Mouse (Mus musculus) lung, postnatal 36 days (tissue): Measurements from ENCODE around the gene Cntd1.

Experiments used
- DNase-seq: peaks from one replicate; pipeline ENCODE4 v3.0.0; 2022; ENCODE audit warnings: mixed read lengths

The Cntd1 gene

GRCm38 (mm10) chr11:101255826-101256775 lies 22.7 kb upstream of the Cntd1 start:
- no peak for DNase-seq

DNA sequence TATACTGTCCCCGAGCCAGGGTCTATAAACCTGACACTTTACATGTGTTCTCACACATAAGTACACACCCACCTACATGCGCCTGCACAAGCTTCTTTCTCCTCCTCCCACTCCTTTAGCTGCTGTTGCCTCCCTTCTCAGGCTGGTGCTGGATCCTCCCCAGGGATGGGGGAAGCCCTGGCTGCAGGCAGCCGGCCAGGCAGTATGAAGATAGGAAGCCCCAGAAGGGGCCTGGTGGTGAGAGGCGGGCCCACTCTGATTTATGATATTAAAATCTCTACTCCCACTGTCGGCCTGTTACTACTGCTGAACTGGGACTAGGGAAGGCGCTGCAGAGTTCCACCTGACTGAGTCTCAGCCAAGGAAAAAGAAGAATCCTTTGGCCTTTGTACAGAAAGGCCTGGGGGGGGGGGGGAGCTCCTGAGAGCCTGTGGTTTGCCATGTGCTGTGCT lies 19.5 kb upstream of the Cntd1 start:
- no peak for DNase-seq

DNA sequence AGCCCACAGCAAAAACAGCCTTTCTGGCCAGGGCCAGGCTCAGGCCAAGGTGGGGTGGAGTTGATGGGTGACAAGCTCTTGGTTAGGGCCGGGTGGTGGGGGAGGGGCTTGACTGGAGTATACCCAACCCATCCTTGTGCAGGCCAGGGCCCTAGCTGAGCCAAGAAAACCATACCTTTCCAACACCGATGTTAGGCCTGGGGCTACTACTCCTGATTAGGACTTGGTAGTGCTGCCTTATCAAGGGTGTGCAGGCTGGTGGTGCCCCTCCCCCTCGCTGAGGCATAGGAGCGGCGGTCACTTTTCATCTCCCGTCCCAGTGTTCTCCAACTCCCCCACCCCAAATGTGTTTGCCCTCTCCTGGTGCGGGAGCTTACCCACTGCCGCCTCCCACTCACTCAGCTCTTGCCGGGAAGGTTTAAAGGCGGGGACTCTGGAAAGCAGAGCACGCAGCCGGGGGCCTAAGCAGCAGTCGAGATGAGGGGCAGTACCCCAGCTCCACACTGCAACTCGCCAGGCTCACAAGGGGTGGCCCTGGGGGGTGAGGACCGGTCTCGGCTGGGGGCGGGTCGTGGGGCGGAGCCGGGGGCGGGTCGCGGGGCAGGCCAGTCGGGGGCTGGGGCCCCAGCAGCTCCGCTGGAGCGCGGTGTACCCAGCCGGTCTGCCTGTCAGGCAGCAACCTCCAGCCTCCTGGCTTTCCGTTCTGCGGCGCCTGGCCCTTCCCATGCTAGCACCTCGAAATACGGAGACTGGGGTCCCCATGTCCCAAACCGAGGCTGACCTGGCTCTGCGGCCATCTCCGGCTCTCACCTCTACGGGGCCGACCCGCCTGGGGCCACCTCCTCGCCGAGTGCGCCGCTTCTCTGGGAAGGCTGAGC lies 18.6 kb upstream of the Cntd1 start, which contains the start of gene Wnk4:
Wnk4 (plus strand) TSS at position 620 of the 878 bp plus-strand sequence.
- DNase-seq = peak; percentile 58

DNA sequence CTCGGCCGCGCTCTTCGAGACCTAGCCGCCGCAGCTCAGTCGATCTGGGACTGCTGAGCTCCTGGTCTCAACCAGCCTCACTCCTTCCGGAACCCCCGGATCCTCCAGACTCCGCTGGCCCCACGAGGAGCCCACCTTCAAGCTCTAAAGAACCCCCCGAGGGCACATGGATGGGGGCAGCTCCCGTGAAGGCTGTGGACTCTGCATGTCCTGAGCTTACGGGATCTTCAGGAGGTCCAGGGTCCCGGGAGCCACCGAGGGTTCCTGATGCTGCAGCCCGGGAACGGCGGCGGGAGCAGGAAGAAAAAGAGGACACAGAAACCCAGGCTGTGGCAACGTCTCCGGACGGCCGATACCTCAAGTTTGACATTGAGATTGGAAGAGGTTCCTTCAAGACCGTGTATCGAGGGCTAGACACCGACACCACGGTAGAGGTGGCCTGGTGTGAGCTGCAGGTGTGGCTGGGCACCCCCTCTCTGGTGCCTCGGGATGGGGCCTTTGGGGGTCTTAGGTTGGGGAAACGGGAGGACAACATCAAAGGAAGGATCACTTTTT lies 17.9 kb upstream of the Cntd1 start:
- no peak for DNase-seq

- no peak for DNase-seq
Measured at GRCm38 (mm10) chr11:101262272-101262967, 16.4 kb upstream of the Cntd1 start.

GRCm38 (mm10) chr11:101263138-101263988 lies 15.4 kb upstream of the Cntd1 start:
- DNase-seq = no peak

GRCm38 (mm10) chr11:101263989-101264280 lies 14.9 kb upstream of the Cntd1 start:
- DNase-seq = no peak

- DNase-seq = no peak
Measured at GRCm38 (mm10) chr11:101264954-101265471, 13.8 kb upstream of the Cntd1 start.

GRCm38 (mm10) chr11:101265906-101266305 lies 12.9 kb upstream of the Cntd1 start:
- no peak for DNase-seq

DNA sequence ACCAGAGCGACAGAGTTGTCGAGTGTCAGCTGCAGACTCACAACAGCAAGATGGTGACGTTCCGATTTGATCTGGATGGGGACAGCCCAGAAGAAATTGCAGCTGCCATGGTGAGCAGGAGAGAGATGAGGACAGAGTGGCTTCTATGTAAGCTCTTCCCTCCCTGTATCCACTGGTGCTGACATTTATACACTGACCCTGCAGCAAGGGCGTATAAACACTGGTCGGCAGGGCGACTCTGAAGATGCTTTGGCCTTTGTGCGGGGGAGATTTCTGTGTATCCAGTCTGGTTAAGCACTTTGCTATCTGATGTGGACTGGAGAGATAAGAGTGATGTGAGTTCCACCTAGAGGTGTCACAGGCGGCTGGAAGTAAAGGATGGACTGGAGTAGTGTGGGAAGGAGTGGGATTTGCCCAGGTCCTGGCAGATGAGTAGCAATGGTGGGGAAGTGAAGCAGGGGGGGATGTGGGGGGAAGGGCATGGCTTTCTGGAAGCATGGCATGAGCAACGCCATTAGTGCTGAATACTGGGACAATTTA lies 9.2 kb upstream of the Cntd1 start:
- no peak for DNase-seq

DNA sequence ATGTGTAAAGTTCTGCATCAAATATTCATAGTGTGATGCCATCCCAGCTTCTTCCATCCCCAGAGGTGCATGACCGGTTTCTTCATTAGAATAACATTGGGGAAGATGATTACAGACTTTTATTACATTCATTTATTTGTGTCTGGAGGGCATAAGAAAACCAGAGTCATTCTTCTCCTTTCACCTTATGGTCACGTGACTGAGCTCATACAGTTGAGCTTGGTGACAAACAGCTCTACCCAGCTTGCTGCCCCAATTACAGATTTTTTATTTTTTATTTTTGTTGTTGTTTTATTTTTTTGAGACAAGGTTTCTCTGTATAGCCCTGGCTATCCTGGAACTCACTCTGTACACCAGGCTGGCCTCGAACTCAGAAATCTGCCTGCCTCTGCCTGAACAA lies 6.4 kb upstream of the Cntd1 start:
- no peak for DNase-seq

GRCm38 (mm10) chr11:101275309-101275708 lies 3.5 kb upstream of the Cntd1 start:
- no peak for DNase-seq

DNA sequence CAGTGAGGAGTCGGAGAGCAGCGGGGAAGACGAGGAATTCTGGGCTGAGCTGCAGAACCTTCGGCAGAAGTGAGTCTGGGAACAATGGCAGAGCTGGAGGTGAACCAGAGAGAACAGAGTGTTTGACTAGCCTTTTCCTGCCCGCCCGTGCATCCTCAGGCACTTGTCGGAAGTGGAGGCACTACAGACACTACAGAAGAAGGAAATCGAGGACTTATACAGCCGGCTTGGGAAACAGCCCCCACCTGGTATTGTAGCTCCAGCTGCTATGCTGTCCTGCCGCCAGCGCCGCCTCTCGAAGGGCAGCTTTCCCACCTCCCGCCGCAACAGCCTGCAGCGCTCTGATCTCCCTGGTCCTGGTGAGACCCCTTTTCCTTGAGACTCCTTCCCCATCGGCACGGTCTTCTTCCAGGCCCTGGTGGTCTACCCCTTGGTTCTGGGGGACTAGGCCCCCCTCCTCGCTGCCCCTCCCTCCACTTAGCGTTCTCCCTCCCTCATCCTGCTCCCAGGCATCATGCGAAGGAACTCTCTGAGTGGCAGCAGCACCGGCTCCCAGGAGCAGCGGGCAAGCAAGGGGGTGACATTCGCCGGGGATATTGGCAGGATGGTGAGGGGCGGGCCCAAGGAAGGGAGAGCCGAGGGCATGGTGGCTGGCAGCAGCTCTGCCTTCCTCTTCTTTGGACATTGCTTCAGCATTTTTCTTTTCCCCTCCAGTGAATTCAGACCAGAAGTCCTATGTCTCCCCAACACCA lies 2.3 kb upstream of the Cntd1 start:
- no peak for DNase-seq

DNA sequence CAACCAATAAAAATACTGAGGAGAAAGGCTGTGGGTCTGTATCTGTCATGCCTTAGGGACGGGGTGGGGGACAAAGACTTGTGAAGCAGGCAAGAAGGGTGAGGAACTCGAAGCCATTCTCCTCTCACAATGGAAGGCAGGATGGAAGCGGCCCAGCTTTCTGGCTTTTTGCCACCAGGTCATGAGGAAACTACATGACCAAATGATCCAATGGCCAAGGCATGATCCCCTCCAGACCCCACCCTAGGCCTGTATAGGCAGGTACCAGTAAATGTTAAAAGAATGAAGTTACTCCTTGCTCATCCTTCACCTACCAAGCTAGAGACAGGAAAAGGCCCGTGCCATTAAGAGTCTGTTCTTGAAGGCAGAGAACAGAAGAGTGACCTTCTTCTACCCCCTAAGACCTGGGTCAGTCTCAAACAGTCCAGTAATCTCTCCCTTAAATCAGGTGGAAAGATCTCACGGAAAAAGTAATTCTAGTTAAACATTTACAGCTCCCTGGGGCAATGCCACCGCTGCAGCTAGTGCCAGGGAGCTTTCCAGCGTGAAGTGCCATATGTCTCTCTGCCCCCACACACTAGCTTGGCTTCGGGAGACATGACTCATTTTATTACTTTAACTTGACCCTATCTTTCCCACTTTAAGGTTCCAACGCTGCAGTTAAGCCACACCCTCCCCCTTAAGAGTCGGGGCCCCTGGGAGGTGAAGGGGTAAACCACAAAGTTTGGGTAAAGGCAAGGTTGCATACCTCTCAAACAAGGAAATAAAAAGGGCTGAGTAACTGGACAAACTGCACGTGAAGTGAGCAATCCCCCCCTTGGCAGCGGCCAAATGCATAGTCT lies 1.2 kb upstream of the Cntd1 start:
- peak; percentile 65 for DNase-seq

- DNase-seq = no peak
Measured at GRCm38 (mm10) chr11:101279193-101279569, 369 bp downstream of the Cntd1 start.

DNA sequence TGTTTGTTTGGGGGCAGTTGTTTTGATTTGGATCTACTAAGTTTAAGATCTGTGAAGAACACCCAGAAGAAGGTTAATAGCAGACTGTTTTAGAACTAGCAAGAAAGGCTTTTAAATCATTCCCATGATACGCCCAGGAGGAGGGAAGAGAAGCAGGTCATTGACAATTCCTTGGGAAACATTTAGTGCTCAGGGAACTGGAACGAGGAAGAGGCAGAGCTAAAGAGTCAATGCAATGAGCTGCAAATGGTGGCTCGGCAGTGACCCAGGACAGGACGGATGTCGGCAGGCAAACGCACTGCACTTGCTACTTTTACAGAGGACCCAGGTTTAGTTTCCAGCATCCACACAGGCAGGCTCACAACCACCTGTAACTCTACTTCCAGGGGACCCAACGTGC lies 2.0 kb downstream of the Cntd1 start:
- no peak for DNase-seq

GRCm38 (mm10) chr11:101282896-101283295 lies 4.1 kb downstream of the Cntd1 start:
- DNase-seq = no peak

DNA sequence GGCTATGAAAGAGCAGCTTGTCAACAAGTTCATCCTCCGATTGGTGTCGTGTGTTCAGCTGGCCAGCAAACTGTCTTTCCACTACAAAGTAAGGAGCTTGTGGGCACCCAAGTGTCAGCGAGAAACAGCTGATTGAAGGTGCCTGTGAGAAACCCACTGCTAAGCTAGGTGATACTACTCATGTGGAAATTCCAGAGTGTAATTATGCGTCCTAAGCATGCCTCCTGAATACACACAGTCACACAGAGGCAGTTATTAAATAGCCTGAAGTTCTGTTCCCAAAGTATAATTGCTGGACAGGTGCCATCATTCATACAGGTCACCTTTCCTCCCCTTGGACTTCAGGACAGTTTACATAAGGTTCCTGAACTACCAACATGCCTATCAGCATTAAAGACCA lies 5.0 kb downstream of the Cntd1 start:
- no peak for DNase-seq

DNA sequence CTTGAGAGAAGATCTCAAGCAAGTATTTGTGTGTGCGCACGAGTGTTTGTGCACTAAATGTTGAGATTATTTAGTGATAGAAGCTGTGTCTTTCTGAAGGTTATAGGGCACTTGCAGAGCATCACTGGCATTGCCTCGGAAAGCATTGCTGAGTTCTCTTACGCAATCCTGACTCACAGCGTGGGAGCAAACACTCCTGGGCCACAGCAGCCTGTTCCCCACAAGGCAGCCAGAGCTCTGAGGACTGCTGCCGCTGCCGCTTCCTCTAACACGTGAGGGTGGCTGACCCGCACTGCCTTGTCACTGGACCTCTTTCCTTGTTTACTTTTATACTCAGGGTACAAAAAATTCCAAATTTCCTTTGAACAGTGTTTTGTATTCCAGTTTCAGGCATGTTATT lies 8.5 kb downstream of the Cntd1 start:
- peak; percentile 76 for DNase-seq

GRCm38 (mm10) chr11:101291231-101291630 lies 12.4 kb downstream of the Cntd1 start:
- no peak for DNase-seq
